Mouse (Mus musculus) urinary bladder, postnatal 10 days (tissue): Measurements from ENCODE around the gene Clec16a.

Source experiments
- DNase-seq: peaks from one replicate; pipeline ENCODE4 v3.0.0; 2022; ENCODE audit warnings: low spot score

Clec16a gene

DNA sequence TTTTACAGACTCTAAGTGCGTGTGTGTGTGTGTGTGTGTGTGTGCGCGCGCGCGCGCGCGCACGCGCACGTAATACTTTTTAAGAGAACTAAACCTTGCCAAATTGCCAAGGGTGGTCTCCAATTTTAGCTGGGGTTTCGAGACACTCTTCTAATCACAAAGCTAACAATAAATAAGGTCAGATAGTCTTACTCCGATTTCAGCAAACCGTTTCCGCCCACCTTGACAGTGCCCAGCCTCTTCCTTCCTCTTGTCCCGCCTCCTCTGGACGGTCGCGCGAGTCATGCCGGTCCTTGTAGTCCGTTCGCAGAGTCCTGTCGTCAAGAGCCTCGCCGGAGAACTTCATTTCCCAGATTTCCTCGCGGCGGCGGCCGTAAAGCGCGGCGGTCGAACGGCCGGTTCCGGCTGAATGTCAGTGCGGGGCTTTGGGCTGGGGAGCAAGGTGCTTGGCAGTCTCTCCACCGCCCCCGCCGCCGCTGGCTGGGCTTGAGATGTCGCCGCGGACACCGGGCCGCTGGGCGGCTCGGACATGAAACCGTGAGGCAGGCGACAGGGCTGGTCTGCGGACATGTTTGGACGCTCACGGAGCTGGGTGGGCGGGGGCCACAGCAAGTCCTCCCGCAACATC lies at the start of gene Clec16a:
Gene Clec16a (plus strand): TSS at position 345 of the 628 bp plus-strand sequence.
- DNase-seq: peak; percentile 91

DNA sequence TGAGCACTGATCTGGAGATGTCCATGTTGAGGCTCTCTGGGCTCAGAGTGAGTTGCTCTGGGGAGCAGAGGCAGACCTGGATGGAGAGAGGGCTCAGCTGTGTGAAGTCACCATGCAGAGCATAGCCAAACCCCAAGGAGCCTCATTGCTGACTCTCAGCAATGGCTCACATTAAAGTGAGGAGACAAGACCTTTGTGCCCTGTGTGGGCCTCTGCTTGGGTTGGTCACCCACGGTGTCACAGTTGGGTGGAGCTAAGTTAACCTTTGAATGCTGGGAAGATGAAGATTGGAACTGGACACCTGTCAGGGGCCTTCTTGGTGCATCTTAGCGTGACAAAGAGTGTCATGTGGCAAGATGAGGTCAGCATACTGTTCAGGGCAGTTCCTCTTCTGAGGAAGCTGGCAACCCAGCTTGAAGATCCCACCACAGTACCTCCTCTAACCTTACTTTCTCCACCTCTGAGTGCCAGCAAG lies 49.3 kb upstream of the Clec16a start:
- no peak for DNase-seq

DNA sequence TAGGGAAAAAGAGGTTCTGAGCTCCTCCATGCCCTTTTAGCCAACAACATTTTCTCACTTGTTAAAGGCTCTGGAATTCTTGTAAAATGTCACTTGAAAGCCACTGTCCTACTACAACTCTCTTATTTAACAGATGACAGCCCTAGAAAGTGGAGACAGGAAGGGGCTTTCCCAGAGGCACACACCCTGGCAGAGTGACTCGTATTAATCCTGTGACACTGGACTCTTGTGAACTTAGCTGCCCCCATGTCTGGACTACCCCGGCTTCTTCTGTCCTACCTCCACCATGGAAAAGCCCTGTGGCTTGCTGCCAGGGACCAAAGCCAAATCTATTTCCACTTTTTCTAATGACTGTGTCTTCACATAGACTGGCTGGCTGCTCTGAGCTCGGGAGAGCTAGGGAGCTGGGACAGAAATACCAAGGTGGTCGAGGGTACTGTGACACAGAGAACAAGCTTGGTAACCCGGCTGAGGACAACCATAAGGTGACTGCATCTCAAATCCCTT lies 47.0 kb upstream of the Clec16a start:
- DNase-seq: no peak

DNA sequence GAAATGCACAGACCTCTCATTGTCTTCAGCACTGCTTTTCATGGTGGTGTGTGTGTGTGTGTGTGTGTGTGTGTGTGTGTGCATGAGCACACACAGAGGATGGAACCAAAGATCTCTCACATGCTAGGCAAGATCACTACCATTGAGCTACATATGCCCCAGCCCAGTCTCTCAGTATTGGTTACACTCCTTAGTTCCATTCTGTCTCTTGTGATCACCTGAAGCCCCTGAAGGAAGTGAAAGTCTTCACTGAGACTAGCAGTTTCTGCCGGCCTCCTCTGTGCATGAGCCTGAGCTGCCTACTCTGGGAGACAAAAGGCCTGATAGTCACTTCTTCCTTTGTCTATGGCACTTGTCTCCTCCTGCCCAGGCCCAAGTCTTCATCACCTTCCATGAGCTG lies 46.0 kb upstream of the Clec16a start:
- no peak for DNase-seq

DNA sequence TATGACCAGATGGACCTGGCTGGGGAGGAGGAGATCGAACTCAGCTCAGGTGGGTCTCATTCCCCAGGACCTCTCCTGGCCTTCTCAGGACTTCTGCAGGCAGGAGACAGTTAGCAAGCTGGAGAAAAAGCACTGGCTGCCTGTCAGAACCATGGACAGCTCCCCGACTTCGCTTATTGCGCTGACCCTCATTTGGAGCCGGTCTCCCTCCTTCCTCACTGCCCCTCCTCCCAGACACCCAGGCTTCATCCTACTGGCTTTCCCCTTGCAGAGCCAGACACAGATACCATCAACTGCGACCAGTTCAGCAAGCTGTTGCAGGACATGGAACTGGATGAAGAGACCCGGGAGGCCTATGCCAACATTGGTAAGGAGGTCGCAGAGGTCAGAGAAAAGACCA lies 43.3 kb upstream of the Clec16a start:
- no peak for DNase-seq

DNA sequence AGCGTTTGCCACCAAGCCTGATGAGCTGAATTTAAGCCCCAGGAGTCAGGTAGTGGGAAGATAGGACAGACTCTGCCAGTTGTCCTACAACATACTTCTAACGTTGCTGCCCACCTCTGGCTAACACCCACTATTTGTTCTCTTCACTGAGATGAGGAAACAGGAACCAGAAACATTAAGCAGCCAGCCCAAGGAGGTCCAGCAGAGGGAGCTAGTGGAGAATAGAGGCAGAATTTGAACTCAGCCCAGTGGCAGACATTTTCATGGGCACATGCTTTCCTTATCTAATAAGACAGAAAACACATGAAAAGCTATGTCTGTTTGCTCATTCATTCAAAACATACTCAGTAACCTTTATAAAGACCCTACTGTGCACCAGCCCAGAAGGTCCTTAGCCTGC lies 42.1 kb upstream of the Clec16a start:
- no peak for DNase-seq

DNA sequence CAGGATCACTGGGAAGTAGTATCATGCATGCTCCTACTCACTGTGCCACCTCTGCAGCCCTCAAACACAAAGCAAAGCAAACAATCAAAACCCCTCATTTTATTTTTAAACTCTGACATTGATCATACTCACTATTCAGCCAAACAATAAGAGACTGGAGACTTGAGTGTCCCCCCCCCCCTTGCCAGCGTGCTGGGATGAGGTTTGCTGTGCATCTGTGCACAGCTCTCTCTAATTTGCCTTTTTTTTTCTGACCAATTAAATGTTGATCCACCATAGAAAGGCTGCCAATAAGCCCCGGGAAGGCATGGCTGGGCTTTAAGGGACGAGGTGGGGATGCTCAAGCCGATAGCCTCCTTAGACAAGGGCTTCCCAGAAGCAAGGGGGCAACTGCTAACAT lies 37.7 kb upstream of the Clec16a start:
- no peak for DNase-seq

DNA sequence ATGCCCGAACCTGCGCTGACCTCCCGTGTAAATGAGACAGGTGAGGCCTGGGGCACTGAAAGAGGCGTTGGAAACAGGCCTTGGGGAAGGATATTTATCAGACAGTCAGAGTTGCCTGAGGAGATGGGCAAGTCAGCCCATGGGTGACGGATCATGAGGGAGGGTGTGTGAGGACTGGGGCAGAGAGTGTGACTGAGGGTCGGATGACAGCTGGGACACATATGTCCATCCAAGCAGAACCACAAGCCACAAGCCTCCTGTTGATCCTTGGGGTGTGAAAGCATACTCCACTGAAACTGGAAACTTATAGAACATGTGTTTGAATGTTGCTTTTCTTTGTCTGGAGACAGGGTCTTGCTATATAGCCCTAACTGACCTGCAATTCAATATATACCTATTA lies 36.4 kb upstream of the Clec16a start:
- no peak for DNase-seq

DNA sequence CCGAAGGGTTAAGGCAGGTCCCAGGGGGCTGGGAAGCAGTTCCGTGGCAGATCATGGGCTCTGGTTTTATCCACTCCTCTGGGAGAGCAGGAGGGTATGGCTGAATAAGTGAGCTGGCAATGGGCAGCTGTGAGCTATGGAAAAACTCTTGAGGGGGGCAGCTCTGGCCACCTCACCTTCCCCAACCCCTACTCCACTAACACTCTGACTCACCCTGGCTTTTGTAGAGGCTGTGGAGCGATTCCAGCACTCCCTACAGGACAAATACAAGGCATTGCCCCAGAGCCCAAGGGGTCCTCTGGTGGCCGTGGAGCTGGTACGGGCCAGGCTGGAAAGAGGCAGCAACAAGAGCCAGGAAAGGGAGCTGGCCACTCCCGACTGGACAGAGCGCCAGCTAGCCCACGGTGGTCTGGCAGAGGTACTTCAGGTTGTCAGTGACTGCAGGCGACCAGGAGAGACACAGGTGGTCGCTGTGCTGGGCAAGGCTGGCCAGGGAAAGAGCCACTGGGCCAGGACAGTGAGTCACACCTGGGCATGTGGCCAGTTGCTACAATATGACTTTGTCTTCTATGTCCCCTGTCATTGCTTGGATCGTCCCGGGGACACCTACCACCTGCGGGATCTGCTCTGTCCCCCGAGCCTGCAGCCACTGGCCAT lies 34.5 kb upstream of the Clec16a start:
- no peak for DNase-seq

DNA sequence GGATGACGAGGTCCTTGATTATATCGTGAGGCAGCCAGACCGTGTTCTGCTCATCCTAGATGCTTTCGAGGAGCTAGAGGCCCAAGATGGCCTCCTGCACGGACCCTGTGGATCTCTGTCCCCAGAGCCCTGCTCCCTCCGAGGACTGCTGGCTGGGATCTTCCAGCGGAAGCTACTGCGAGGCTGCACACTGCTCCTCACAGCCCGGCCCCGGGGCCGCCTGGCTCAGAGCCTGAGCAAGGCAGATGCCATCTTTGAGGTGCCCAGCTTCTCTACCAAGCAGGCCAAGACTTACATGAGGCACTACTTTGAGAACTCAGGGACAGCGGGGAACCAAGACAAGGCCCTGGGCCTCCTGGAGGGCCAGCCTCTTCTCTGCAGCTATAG lies 34.0 kb upstream of the Clec16a start:
- DNase-seq: no peak

DNA sequence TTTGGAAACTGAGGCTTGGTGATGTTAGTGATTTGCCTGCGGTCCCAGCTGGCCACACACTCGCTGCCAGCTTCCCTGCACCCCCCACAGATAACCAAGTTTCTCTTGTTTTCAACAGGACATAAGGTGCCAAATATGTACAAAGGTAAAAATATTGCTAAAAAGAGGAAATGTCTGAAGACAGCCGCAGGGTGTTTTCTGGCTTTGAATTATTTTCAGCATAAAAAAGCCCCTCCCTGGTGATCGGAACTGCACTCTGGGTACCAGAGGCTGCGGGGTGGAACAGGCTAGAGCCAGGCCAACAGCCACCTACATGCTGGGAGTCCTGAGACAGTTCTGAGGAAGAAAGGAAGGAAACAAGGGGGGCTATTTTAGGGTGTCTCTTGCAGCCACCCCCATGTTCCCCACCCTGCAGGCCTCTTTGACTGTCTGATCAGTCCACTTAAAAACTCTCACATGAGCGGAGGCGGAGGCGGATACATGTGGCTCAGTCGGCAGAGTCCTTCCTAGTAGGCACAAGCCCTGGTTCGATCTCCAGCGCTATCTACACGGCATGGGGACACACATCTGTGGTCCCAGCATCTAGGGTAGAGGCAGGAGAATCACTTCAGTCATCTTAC lies 29.1 kb upstream of the Clec16a start:
- no peak for DNase-seq

DNA sequence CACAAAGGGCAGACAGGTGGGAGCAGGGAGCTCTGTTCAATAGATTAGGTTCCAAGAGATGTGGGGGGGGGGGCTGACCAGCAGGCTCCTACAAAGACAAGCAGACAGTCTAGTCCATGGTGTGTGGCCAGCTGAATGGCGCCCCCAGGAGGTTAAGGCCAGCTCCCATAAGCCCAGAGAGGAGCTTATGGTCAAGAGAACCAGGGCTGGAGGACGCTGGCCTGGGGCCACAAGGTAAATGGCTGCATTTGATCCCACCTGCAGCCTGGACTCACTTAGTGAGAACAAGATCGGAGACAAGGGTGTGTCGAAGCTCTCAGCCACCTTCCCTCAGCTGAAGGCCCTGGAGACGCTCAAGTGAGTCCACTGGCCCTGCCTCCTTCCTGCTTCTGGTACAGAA lies 27.1 kb upstream of the Clec16a start:
- no peak for DNase-seq

DNA sequence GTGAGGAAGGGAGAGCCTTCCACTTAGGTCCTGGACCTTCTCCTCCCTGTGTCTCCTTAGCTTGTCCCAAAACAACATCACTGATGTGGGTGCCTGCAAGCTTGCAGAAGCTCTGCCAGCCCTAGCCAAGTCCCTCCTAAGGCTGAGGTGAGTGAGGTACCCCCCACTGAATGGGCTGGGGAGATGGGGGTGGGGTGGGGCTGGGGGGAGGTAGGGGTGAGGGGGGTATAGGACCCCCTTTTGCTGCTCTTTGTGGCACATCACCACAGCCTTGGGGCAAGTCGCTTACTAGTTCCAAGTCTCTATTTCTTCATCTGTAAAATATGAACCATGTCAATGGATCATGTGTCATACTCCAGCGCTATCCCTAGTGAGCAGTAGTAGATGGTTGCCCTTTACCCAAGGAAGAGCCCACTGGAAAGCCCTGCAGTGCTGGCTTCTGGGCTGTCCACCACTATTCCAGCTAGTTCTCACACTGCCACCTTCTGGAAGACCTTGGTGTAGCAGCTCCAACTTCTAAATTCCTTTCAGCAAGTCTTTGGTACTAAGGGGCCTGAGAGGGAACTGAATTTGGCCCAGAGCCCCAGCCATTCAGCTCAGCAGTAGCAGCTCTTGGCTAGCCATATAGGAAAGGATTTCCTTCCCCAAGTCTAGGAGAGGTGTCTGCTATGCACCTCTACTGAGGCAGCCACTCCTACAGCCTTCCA lies 24.1 kb upstream of the Clec16a start:
- no peak for DNase-seq

DNA sequence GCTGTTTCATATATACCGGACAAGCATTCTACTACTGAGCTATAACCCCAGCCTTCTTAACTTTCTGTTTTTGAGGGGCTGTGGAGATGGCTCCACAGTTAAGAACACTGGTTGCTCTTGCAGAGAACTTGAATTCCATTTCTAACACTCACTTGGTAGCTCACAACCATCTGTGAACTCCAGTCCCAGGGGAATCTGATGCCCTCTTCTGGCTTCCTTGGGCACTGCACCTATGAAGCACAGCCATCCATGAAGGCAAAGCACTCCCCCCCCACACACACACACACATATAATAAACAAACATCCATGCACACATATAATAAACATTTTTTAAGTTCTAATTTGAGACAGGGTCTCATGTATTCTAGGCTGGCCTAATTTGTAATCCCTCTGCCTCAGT lies 22.3 kb upstream of the Clec16a start:
- no peak for DNase-seq

DNA sequence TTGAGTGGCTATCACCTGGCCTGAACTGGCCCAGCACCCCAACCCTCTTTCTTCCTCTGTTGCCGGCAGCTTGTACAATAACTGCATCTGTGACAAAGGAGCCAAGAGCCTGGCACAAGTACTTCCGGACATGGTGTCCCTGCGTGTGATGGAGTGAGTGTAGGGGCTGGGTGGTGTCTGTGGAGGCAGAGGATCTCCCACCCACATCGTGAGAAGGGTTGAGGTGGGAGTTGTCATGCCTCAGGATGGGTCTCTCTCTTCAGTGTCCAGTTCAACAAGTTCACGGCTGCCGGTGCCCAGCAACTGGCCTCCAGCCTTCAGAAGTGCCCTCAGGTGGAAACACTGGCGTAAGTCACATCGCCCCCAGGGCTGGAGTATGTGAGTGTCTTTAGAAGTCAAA lies 21.5 kb upstream of the Clec16a start:
- no peak for DNase-seq

DNA sequence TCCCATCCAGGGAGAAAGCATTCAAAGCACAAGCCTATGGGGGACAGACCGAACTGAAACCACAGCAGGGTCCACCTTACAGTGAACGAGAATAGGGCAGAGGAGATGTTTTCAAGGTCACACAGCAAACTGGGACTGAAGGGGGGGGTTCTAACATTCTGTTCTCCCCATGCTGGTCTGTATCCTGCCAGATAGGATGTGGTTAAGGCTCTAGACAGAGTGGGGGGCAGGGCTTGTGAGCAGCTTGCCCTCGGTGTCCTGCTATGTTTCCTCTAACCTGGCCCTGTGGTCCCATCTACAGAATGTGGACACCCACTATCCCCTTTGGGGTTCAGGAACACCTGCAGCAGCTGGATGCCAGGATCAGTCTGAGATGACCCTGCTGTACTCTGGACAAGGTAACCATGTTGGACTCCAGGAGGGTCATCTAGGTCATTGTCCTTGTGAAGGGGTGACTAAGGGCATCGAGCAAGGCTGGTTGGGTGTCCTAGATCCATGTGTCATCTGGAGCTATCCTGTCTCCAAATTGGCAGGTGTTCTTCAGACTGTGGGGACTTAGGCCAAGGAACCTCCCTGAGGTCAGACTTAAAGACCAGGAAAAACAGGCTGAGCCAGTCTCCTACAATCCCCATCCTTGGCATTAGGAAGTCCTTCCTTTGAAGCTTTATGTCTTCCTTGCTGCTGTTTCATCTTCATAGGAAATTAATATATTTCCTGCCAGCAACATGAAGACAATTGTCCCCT lies 20.1 kb upstream of the Clec16a start:
- DNase-seq: no peak

DNA sequence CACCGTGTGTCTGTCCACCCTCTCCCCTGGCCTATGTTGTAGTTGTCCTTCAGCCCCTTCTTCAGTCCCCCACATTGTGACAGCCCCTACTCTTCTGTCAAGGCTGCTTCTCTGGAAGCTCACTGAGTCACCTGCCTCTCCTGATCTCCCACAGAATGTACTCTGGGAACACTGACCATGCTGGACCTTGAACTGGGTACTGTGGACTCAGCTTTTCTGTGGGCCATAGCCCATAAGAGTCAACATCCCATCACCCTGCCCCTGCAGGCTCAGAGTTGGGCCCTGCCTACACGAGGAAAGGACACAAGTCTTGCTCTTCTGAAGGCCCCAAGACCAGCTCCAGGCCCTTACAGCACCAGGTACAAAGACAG lies 19.5 kb upstream of the Clec16a start:
- DNase-seq: no peak

DNA sequence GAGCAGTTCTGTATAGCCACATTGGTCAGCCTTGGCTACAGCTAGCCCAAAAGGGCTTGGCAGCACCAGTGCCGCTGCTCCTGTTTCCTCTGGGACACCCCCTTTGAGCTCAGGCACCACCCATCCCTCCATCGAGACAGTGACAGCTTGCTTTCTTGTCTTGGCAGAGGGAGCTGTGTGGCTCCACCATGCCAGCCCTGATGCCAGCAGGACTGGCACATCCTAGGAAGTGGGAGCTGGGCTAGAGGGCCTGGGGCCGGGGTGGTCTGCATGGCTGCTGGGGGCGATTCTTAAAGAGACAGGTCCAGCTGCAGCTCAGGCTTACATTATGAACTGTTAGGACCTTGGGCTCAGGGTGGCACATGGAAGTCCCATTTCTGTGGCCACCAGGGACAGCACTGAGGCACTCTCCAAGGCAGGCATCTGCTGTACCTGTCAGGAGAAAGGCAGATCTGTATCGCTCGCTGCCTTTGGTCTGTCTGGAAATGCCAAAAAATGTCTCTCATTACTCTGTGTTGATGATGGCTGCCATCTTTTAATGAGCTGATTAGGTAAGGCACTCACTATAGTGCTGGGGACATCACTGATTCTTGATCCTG lies 18.0 kb upstream of the Clec16a start:
- no peak for DNase-seq

DNA sequence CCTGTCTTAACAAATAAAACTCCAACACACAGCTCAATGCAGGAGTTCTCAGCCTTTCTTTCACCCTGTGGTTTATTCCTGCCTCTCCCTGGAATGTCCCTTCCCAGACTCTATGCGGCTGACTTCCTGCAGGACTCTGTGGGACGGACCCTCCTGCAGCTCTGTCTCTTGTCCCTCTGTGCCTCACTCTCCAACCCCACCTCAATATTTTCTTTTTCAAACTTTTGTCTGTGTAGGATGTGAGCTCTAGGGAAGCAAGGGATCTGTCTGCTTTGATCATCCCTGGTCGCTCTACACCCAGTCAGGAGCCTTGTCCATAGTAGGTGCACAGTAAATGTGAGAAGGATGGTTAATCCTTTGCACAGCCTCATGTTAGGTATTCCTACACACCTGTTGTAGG lies 16.8 kb upstream of the Clec16a start:
- DNase-seq: no peak

DNA sequence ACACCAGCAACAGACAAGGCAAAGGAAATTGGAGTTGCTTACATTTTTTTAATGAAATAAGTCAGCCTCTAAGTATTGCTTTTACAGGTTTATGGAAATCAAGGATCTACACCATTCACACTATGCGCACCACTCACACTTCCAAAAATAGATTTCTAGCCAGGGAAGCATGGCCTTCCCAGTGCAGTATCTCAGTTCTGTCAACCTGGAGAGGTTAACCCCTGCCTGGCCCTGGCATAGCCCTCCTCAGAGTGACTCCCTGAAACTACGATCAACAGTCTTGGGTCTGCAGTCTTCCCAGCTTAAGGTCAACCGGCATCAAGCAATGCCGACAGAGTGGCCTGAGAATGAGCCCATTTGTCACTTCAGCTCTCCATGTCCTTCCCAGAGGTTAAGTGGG lies 15.0 kb upstream of the Clec16a start:
- no peak for DNase-seq

DNA sequence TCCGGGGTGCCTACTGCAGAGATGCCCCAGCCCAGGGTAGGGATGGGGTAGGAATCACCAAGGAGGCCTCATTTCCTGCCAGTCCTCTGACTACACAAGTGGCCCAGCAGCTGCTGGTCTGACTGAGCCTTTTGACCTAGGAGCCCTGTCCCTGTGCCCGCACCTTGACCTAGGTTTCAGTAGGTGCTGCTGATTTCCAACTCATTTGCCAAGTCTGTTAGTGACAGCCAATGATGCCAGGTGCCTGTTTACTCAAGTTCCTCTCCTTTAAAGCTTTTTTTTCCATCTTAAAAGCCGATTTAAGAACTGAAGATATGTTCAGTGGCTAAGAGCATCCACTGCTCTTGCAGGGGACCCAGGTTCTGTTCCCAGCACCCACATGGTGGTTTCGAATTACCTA lies 11.4 kb upstream of the Clec16a start:
- no peak for DNase-seq

DNA sequence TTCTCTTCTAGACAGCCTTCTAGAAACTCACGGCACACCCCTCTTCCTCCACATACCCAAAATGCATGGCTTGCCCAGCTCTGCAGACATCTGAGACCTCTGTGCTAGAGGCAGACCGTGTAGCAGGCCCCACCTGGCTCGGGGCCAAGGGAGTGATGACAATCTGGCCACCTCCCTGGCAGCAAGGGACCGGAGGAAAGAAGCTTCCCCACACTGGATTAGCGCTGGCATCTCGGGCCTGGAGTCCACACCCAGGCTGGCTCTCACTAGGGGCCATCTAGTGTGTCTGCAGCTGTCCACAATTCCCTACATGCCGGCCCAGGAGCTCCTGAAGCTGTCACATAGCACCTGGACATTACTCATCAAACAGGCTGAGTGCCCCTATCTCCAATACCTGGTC lies 10.6 kb upstream of the Clec16a start:
- no peak for DNase-seq
